Mouse (Mus musculus) liver, postnatal 0 days (tissue): Measurements from ENCODE around the gene Satb2.

Source experiments
- CTCF ChIP-seq: sonication (generic); IDR thresholded peaks from 2 replicates; pipeline ENCODE4 v1.5.1; 2016; ENCODE audit warnings: antibody characterized with exemption, low read depth
- EP300 ChIP-seq: IDR thresholded peaks from 2 replicates; pipeline ENCODE4 v1.6.1; 2016; ENCODE audit warnings: antibody characterized with exemption, low read depth, mild to moderate bottlenecking

- TF ChIP-seq CTCF (no peak), EP300 (no peak)
These were observed 4.7 kb upstream of the Satb2 start for GRCm38 (mm10) chr1:56983100-56983590.
